Mouse (Mus musculus) left cerebral cortex, adult 2 months (tissue): ENCODE results near the gene Atpaf2. TPM values are rescaled to one million over a fixed set of nuclear protein-coding genes. Genes with fewer than 3 reads are reported as not detected.

Experiments used
- DNase-seq, 2 experiments: peaks; one replicate each; pipeline ENCODE4 v3.0.0; 2021 to 2022; ENCODE audit warnings: low spot score in 2 of 2, mixed read lengths in 1 of 2; ENCODE audit errors: extremely low spot score in 1 of 2
- H3K27ac ChIP-seq: fragments of 200-600 bp; 2 replicates; pipeline ENCODE4 v1.8.1; 2022
- H3K4me3 ChIP-seq: fragments of 200-600 bp; 2 replicates; pipeline ENCODE4 v1.8.1; 2022
- CTCF ChIP-seq: fragments of 200-600 bp; IDR thresholded peaks from 2 replicates; pipeline ENCODE4 v1.8.1; 2022; ENCODE audit warnings: antibody characterized with exemption, mild to moderate bottlenecking, moderate library complexity
- intact Hi-C: fragments of 180-260 bp; cut with DNase I; formaldehyde crosslinking; loops from one replicate; pipeline ENCODE4 v1.15.1; 2025
- total RNA-seq, 2 experiments: library from RNA; stranded (reverse); gene quantifications; 2 replicates each; pipeline ENCODE4 v1.2.3; 2021

The Atpaf2 gene
- total RNA-seq, 2 experiments from 2014 or later: 24.6 to 32.7 TPM

GRCm38 (mm10) chr11:60359936-60360335 lies 58.3 kb downstream of the Atpaf2 start:
- TF ChIP-seq CTCF: no peak
- no peak overlapping the region for H3K4me3 ChIP-seq
- DNase-seq: no peak
- intact Hi-C loops: no loop called here
- H3K27ac ChIP-seq: peak overlapping the region; percentile 59

GRCm38 (mm10) chr11:60359138-60359537 lies 59.1 kb downstream of the Atpaf2 start:
- H3K27ac ChIP-seq: no peak overlapping the region
- no peak overlapping the region for H3K4me3 ChIP-seq
- intact Hi-C loops: no loop called here
- TF ChIP-seq CTCF: no peak
- no peak for DNase-seq

DNA sequence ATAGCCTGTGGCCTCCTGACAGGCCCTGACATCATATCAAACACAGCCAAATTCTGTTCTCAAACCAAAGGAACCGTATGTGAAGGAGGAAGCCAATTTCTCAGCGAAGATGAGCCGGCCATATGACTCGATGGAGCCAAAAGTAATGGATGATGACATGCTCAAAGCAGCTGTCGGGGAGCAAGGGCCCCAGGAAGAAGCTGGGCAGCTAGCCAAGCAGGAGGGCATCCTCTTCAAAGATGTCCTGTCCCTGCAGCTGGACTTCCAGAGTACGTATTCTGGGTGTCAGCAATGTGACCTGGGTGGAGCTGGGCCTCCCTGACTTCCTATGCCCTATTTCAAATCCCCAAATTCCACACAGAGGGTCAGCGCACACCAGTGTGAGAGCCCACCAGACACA lies 59.7 kb downstream of the Atpaf2 start:
- DNase-seq: no peak
- H3K4me3 ChIP-seq: no peak overlapping the region
- intact Hi-C loops: no loop called here
- TF ChIP-seq CTCF: no peak
- H3K27ac ChIP-seq: no peak overlapping the region

DNA sequence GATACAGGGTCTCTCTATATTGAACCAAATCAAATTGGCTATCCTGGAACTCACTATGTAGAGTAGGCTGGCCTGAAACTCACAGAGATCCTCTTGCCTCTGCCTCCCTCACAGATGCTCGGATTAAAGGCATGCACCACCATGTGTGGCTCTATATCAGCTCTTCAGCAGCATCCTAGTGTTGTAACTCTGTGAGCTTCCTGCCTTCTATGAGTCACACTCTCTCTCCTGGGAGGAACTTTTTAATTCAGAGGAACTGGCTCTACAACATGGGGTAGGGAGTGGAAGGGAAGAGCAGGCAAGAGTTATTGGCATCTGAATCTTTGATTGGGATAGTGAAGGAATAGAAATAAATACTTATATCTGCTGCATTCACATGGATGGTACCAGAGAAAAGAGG lies 61.1 kb downstream of the Atpaf2 start:
- intact Hi-C loops: no loop called here

GRCm38 (mm10) chr11:60355952-60356351 lies 62.3 kb downstream of the Atpaf2 start:
- Histone ChIP-seq H3K4me3 (no peak overlapping the region), H3K27ac (no peak overlapping the region)
- no peak for TF ChIP-seq CTCF
- intact Hi-C loops: no loop called here
- DNase-seq: no peak

More for the DNA sequence above, 61.1 kb downstream of the Atpaf2 start:
- DNase-seq: no peak
- H3K4me3 ChIP-seq: no peak overlapping the region
- TF ChIP-seq CTCF: no peak
- H3K27ac ChIP-seq: no peak overlapping the region

GRCm38 (mm10) chr11:60352559-60353411 lies 65.5 kb downstream of the Atpaf2 start, which contains the start of the genes Tom1l2 and Drc3:
Tom1l2 (minus strand) TSS chr11:60352905.
Drc3 (plus strand) TSS chr11:60353329.
- intact Hi-C loops: loop anchor here (2.0 to 5.0 kb wide), 4 partner anchors 35 to 185 kb away; partner anchors contain the start of gene Alkbh5
- H3K27ac ChIP-seq: peak within 1 kb of the TSS; percentile 98
- H3K4me3 ChIP-seq: peak within 1 kb of the TSS; percentile 83
- peak; percentile 97 to 100 for DNase-seq
- no peak for TF ChIP-seq CTCF

- Histone ChIP-seq H3K4me3 (peak overlapping the region; percentile 83), H3K27ac (peak overlapping the region; percentile 98)
- DNase-seq: peak; percentile 49 to 61
- intact Hi-C loops: loop anchor here (2.0 to 5.0 kb wide), 4 partner anchors 35 to 185 kb away; partner anchors contain the start of gene Alkbh5
- no peak; the same call in 1 of the 2 replicates for TF ChIP-seq CTCF
These were observed 66.3 kb downstream of the Atpaf2 start for GRCm38 (mm10) chr11:60351925-60352371.

GRCm38 (mm10) chr11:60351388-60351787 lies 66.9 kb downstream of the Atpaf2 start:
- H3K4me3 ChIP-seq: peak overlapping the region; percentile 83
- DNase-seq: no peak
- TF ChIP-seq CTCF: peak; percentile 18; the same call in 1 of the 2 replicates
- intact Hi-C loops: loop anchor here (5.0 kb wide), 3 partner anchors 34 to 186 kb away; partner anchors contain the start of gene Alkbh5
- peak overlapping the region; percentile 98 for H3K27ac ChIP-seq

Other genes with a start within 250 kb of the Atpaf2 start
- gene Srebf1, start 195.9 kb downstream of the Atpaf2 start, total RNA-seq: 10 to 100 TPM; 50.1 to 66.1 TPM
- 100 to 1,000 TPM; 216 to 221 TPM for gene Tom1l2, start 65.6 kb downstream of the Atpaf2 start, total RNA-seq
- 10 to 100 TPM; 11.7 to 12.5 TPM for gene Drc3, start 65.1 kb downstream of the Atpaf2 start, total RNA-seq
- gene Gid4, start 1.3 kb downstream of the Atpaf2 start, total RNA-seq: 10 to 100 TPM; 52.6 to 52.7 TPM
- 10 to 100 TPM; 71.7 to 73.3 TPM for gene Drg2, start 36.1 kb upstream of the Atpaf2 start, total RNA-seq
- gene Myo15, start 50.9 kb upstream of the Atpaf2 start, total RNA-seq: under 1 TPM; 0.11 to 0.19 TPM
- 10 to 100 TPM; 56.2 to 58.2 TPM for gene Alkbh5, start 117.9 kb upstream of the Atpaf2 start, total RNA-seq